Mouse (Mus musculus) hindbrain, embryonic 15.5 days (tissue): ENCODE measurements at regions not wholly inside any gene's neighbourhood (a gene's known extent, or its start where the extent isn't known, plus 50 kb on each side); places are given as distances from the start of the nearest gene placed in this dataset.

Experiments used
- ATAC-seq: fragments of 200-750 bp; cut with Nextera tagmentation; 2 replicates; pipeline ENCODE4 v1.8.0; 2017; ENCODE audit warnings: low read depth, moderate number of reproducible peaks, moderate TSS enrichment; ENCODE audit not compliant: low FRiP score
- H3K27ac ChIP-seq: fragments of 300-500 bp; sonication (generic); replicated peaks from 2 replicates; pipeline ENCODE4 v1.5.1; 2015; ENCODE audit warnings: mild to moderate bottlenecking, inconsistent platforms
- H3K27me3 ChIP-seq: fragments of 300-500 bp; sonication (generic); 2 replicates; pipeline ENCODE4 v1.6.1; 2015; ENCODE audit warnings: control low read depth, inconsistent platforms
- H3K36me3 ChIP-seq: fragments of 300-500 bp; sonication (generic); 2 replicates; pipeline ENCODE4 v1.6.1; 2015; ENCODE audit warnings: control low read depth, inconsistent platforms
- H3K4me1 ChIP-seq: fragments of 300-500 bp; sonication (generic); replicated peaks from 2 replicates; pipeline ENCODE4 v1.6.1; 2015; ENCODE audit warnings: control low read depth, inconsistent platforms
- H3K4me2 ChIP-seq: fragments of 300-500 bp; sonication (generic); 2 replicates; pipeline ENCODE4 v1.6.1; 2015; ENCODE audit warnings: moderate library complexity, mild to moderate bottlenecking, inconsistent platforms
- H3K4me3 ChIP-seq: fragments of 300-500 bp; sonication (generic); 2 replicates; pipeline ENCODE4 v1.5.1; 2015; ENCODE audit warnings: mild to moderate bottlenecking, inconsistent platforms
- H3K9ac ChIP-seq: fragments of 300-500 bp; sonication (generic); 2 replicates; pipeline ENCODE4 v1.6.1; 2015; ENCODE audit warnings: inconsistent platforms
- H3K9me3 ChIP-seq: fragments of 300-500 bp; sonication (generic); 2 replicates; pipeline ENCODE4 v1.6.1; 2016; ENCODE audit warnings: control low read depth, inconsistent platforms
- WGBS: fragments of 180-500 bp; shearing (Covaris S2); methylation state at CpG from one replicate; pipeline ENCODE4 v1.1.7; 2015; 5-methylcytosine and 5-hydroxymethylcytosine counted together

DNA sequence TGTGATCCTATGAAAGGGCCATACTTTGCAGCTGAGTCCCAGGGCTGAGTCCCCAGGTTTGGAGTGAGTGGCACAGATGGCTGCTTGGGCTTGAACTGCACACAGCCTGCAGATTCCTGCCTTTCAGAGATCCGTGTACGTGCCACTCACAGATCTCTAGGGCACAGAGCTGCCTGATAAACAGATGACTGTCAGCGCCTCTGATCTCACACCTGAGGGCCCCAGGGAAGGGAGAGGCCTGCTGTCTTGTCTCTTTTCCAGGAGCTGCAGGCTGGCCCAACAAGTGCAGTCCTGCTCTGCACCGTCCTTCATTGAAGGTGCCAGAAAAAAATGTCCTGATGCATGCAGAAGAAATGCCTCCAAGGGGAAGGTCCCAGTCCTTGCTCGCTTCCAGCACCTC is 579.5 kb downstream of the Insc start:
- Histone ChIP-seq H3K4me2 (no peak overlapping the region), H3K27me3 (0 out of 2 replicates have a peak, but pooled peaks cover 2% of the 10 kb centered on the region), H3K27ac (no peak overlapping the region), H3K4me3 (no peak overlapping the region), H3K9ac (no peak overlapping the region), H3K36me3 (no peaks in the 10 kb centered on the region), H3K4me1 (peaks cover 4% of the 10 kb centered on the region; the same call in 1 of the 2 replicates), H3K9me3 (no peaks in the 10 kb centered on the region)
- 66% methylated on average over 5 of the region's 5 CpGs for WGBS
- no peak for ATAC-seq

GRCm38 (mm10) chr7:115328300-115328699 is 584.8 kb downstream of the Insc start:
- no peaks in the 10 kb centered on the region for H3K4me1 ChIP-seq

DNA sequence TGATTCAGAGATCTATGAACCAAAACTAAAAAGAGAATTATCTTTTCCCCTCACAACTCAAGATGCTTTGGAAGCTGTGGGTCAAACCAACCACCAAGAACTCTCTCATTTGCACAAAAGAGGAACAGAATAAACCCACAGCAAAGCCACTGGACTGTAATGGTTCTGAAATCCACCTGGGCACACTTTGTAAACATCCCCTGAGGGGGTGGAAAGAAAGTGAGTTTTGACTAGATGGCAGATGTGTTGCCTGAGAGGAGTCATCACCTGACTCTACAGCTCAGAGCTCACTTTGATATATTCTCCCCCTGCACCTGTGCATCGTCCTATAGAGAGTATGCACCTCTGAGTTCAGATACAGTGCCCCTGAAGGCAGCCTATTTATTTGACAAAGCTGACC is 588.2 kb downstream of the Insc start:
- no peaks in the 10 kb centered on the region for H3K27me3 ChIP-seq
- no peak overlapping the region for H3K9ac ChIP-seq
- WGBS, result 87% methylated on average over 1 of the region's 1 CpGs
- H3K9me3 ChIP-seq, result no peaks in the 10 kb centered on the region
- no peak overlapping the region for H3K4me3 ChIP-seq
- no peak for ATAC-seq
- H3K27ac ChIP-seq, result no peak overlapping the region
- no peaks in the 10 kb centered on the region for H3K4me1 ChIP-seq
- no peak overlapping the region for H3K4me2 ChIP-seq
- no peaks in the 10 kb centered on the region for H3K36me3 ChIP-seq

More at GRCm38 (mm10) chr7:115328300-115328699, 584.8 kb downstream of the Insc start:
- no peak overlapping the region for H3K27ac ChIP-seq
- no peak overlapping the region for H3K4me2 ChIP-seq
- no peaks in the 10 kb centered on the region for H3K36me3 ChIP-seq
- 82% methylated on average over 3 of the region's 3 CpGs for WGBS
- ATAC-seq, result no peak
- H3K9ac ChIP-seq, result no peak overlapping the region
- H3K27me3 ChIP-seq, result 0 out of 2 replicates have a peak, but pooled peaks cover 2% of the 10 kb centered on the region
- H3K4me3 ChIP-seq, result no peak overlapping the region
- H3K9me3 ChIP-seq, result no peaks in the 10 kb centered on the region

GRCm38 (mm10) chr7:115333046-115333577 is 589.6 kb downstream of the Insc start:
- Histone ChIP-seq H3K36me3 (no peaks in the 10 kb centered on the region), H3K4me2 (no peak overlapping the region), H3K4me3 (no peak overlapping the region), H3K27ac (no peak overlapping the region), H3K9ac (no peak overlapping the region), H3K27me3 (no peaks in the 10 kb centered on the region), H3K4me1 (no peaks in the 10 kb centered on the region), H3K9me3 (no peaks in the 10 kb centered on the region)
- ATAC-seq, result no peak
- 60% methylated on average over 1 of the region's 1 CpGs for WGBS

DNA sequence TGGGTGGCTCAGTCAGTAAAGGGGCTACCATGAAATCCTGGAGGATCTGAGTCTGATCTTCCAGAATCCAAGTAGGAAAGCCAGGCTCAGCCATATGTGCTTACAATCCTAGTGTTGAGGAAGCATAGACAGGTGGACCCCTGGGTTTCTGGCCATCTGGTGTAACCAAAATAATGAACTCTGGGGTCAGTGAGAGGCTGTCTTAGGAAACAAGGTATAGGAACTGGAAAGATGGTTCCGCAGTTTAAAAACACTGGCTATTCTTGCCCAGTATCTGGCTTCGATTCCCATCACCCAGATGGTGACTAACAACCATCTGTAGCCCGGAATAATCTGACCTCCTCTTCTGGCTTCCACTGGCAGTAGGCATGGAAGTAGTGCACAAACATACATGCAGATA is 591.6 kb downstream of the Insc start:
- Histone ChIP-seq H3K4me3 (no peak overlapping the region), H3K4me2 (no peak overlapping the region), H3K27me3 (no peaks in the 10 kb centered on the region), H3K4me1 (no peaks in the 10 kb centered on the region), H3K36me3 (no peaks in the 10 kb centered on the region), H3K9ac (no peak overlapping the region), H3K27ac (no peak overlapping the region), H3K9me3 (no peaks in the 10 kb centered on the region)
- no peak for ATAC-seq
- 92% methylated on average over 3 of the region's 3 CpGs for whole genome bisulfite sequencing

GRCm38 (mm10) chr7:115340155-115340554 is 596.7 kb downstream of the Insc start:
- Histone ChIP-seq H3K9ac (no peak overlapping the region), H3K9me3 (no peaks in the 10 kb centered on the region), H3K36me3 (no peaks in the 10 kb centered on the region), H3K4me1 (no peaks in the 10 kb centered on the region), H3K27me3 (no peaks in the 10 kb centered on the region), H3K4me2 (no peak overlapping the region), H3K27ac (no peak overlapping the region), H3K4me3 (no peak overlapping the region)
- WGBS, result 46% methylated on average over 7 of the region's 7 CpGs
- no peak for ATAC-seq

DNA sequence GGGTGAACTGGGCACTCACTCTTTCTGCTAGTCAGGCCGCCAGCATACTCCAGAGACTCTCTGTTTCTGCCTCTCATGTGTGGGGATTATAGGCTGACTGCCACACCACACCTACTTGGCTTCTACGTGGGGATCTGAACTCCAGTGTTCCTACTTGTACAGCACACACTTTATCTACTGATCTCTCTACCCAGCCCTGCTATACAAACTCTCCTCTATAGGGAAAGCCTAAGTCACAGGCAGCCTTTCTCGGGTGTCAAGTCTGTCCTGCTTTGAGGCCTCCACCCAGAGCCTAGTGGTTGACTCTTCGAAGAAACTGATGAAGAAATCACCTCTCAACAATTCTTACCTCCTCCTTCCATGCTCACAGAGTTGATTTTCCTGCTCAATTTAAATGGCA is 597.5 kb downstream of the Insc start:
- Histone ChIP-seq H3K27me3 (no peaks in the 10 kb centered on the region), H3K4me3 (no peak overlapping the region), H3K27ac (no peak overlapping the region), H3K4me1 (no peaks in the 10 kb centered on the region), H3K9ac (no peak overlapping the region), H3K4me2 (no peak overlapping the region), H3K36me3 (no peaks in the 10 kb centered on the region), H3K9me3 (no peaks in the 10 kb centered on the region)
- no peak for ATAC-seq
- 77% methylated on average over 4 of the region's 4 CpGs for WGBS

GRCm38 (mm10) chr7:115345749-115346148 is 602.3 kb downstream of the Insc start:
- WGBS, result 85% methylated on average over 3 of the region's 3 CpGs
- H3K4me3 ChIP-seq, result no peak overlapping the region
- no peak for ATAC-seq
- no peaks in the 10 kb centered on the region for H3K4me1 ChIP-seq
- H3K27me3 ChIP-seq, result no peaks in the 10 kb centered on the region
- no peak overlapping the region for H3K27ac ChIP-seq
- H3K9ac ChIP-seq, result no peak overlapping the region
- no peak overlapping the region for H3K4me2 ChIP-seq
- no peaks in the 10 kb centered on the region for H3K9me3 ChIP-seq
- no peaks in the 10 kb centered on the region for H3K36me3 ChIP-seq

- no peak overlapping the region for H3K4me3 ChIP-seq
- H3K9me3 ChIP-seq, result no peaks in the 10 kb centered on the region
- no peaks in the 10 kb centered on the region for H3K4me1 ChIP-seq
- no peak overlapping the region for H3K27ac ChIP-seq
- WGBS, result 73% methylated on average over 6 of the region's 6 CpGs
- no peaks in the 10 kb centered on the region for H3K36me3 ChIP-seq
- H3K9ac ChIP-seq, result no peak overlapping the region
- no peak overlapping the region for H3K4me2 ChIP-seq
- H3K27me3 ChIP-seq, result no peaks in the 10 kb centered on the region
- ATAC-seq, result no peak
These were observed 615.2 kb downstream of the Insc start for GRCm38 (mm10) chr7:115358711-115359110.

- 78% methylated on average over 3 of the region's 3 CpGs for WGBS
- H3K9me3 ChIP-seq, result no peaks in the 10 kb centered on the region
- no peaks in the 10 kb centered on the region for H3K36me3 ChIP-seq
- no peak overlapping the region for H3K4me2 ChIP-seq
- H3K4me3 ChIP-seq, result no peak overlapping the region
- H3K27me3 ChIP-seq, result no peaks in the 10 kb centered on the region
- no peak overlapping the region for H3K27ac ChIP-seq
- no peaks in the 10 kb centered on the region for H3K4me1 ChIP-seq
- no peak for ATAC-seq
- H3K9ac ChIP-seq, result no peak overlapping the region
These were observed 616.6 kb downstream of the Insc start for GRCm38 (mm10) chr7:115360142-115360541.

DNA sequence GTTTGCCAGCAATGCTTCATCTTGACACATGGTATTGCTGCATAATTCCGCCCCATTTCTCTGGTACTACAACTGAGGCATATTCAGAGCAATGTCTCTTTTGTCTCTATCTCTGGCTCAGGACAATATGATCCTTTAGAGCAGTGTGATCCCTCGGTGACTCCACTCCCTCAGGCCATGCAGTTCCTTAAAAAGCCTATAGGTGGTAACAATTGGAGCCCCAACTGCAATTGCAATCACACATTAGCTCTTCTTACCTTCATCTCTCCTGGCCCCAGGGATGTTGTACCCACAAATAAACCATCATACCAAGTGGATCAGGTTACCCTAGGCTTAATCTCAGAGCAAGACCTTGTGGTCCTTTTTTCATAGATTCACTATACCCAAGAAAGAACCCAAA is 618.6 kb downstream of the Insc start:
- no peak overlapping the region for H3K9ac ChIP-seq
- no peak for ATAC-seq
- no peak overlapping the region for H3K27ac ChIP-seq
- H3K9me3 ChIP-seq, result no peaks in the 10 kb centered on the region
- H3K4me2 ChIP-seq, result no peak overlapping the region
- H3K36me3 ChIP-seq, result no peaks in the 10 kb centered on the region
- H3K4me1 ChIP-seq, result no peaks in the 10 kb centered on the region
- 79% methylated on average over 2 of the region's 2 CpGs for WGBS
- H3K4me3 ChIP-seq, result no peak overlapping the region
- no peaks in the 10 kb centered on the region for H3K27me3 ChIP-seq

DNA sequence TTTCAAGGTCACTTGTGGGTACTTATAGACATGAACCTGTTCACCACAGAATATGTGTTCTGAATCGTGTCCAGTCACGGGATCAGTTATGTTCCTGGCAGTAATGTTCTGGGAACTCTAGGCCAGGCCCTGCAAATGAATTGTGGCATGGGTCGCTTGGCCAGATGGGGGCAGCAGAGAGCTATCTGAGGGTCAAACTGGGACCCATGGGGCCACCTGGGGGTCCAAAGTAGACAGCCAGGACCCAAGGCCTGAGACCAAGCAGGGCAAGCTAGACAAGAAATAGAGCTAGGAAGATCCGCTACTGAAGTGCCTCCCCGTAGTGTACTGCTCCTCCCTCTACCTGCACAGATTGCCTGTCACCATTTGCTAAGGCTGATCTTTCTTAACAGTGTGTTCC is 623.4 kb downstream of the Insc start:
- no peak overlapping the region for H3K4me3 ChIP-seq
- no peak overlapping the region for H3K4me2 ChIP-seq
- no peaks in the 10 kb centered on the region for H3K36me3 ChIP-seq
- H3K4me1 ChIP-seq, result peaks cover 6% of the 10 kb centered on the region
- no peak for ATAC-seq
- 49% methylated on average over 5 of the region's 5 CpGs for WGBS
- H3K27me3 ChIP-seq, result no peaks in the 10 kb centered on the region
- H3K9me3 ChIP-seq, result no peaks in the 10 kb centered on the region
- H3K27ac ChIP-seq, result no peak overlapping the region
- no peak overlapping the region for H3K9ac ChIP-seq

GRCm38 (mm10) chr7:115371143-115371542 is 627.6 kb downstream of the Insc start:
- peaks cover 6% of the 10 kb centered on the region for H3K4me1 ChIP-seq
- no peaks in the 10 kb centered on the region for H3K9me3 ChIP-seq
- H3K4me3 ChIP-seq, result no peak overlapping the region
- ATAC-seq, result peak; percentile 87
- H3K27me3 ChIP-seq, result no peaks in the 10 kb centered on the region
- H3K27ac ChIP-seq, result 0 out of 2 replicates have a peak overlapping the region, but pooled peaks have one; percentile 35
- H3K36me3 ChIP-seq, result no peaks in the 10 kb centered on the region
- WGBS, result 46% methylated on average over 9 of the region's 9 CpGs
- no peak overlapping the region for H3K4me2 ChIP-seq
- no peak overlapping the region for H3K9ac ChIP-seq
